Mouse (Mus musculus) midbrain, postnatal 0 days (tissue): ENCODE measurements around the gene Erbin. TPM values are rescaled to one million over a fixed set of nuclear protein-coding genes. Genes with fewer than 3 reads are reported as not detected.

Experiments
- ATAC-seq: fragments of 200-750 bp; cut with Nextera tagmentation; 2 replicates; pipeline ENCODE4 v1.8.0; 2017; ENCODE audit warnings: moderate number of reproducible peaks, mild to moderate bottlenecking, moderate TSS enrichment, moderate library complexity; ENCODE audit not compliant: low FRiP score
- DNase-seq: peaks from one replicate; pipeline ENCODE4 v3.0.0-alpha.2; 2015; ENCODE audit warnings: low spot score
- H3K27ac ChIP-seq: fragments of 300-500 bp; sonication (generic); 2 replicates; pipeline ENCODE4 v1.5.1; 2014; ENCODE audit warnings: low read depth, mild to moderate bottlenecking, low read length, mixed read lengths
- H3K27me3 ChIP-seq: fragments of 300-500 bp; sonication (generic); 2 replicates; pipeline ENCODE4 v1.6.1; 2014; ENCODE audit warnings: low read length, control low read depth, mixed read lengths; ENCODE audit not compliant: insufficient read depth
- H3K36me3 ChIP-seq: fragments of 300-500 bp; sonication (generic); 2 replicates; pipeline ENCODE4 v1.6.1; 2014; ENCODE audit warnings: low read length, control low read depth, mixed read lengths; ENCODE audit not compliant: insufficient read depth
- H3K4me1 ChIP-seq: fragments of 300-500 bp; sonication (generic); 2 replicates; pipeline ENCODE4 v1.6.1; 2014; ENCODE audit warnings: mild to moderate bottlenecking, control low read depth, antibody characterized with exemption, low read length, mixed read lengths; ENCODE audit not compliant: insufficient read depth
- H3K4me2 ChIP-seq: fragments of 300-500 bp; sonication (generic); 2 replicates; pipeline ENCODE4 v1.6.1; 2014; ENCODE audit warnings: low read depth, mild to moderate bottlenecking, low read length, mixed read lengths; ENCODE audit not compliant: poor library complexity, severe bottlenecking
- H3K4me3 ChIP-seq: fragments of 300-500 bp; sonication (generic); 2 replicates; pipeline ENCODE4 v1.5.1; 2014; ENCODE audit warnings: low read depth, mild to moderate bottlenecking, low read length, moderate library complexity
- H3K9ac ChIP-seq: fragments of 300-500 bp; sonication (generic); replicated peaks from 2 replicates; pipeline ENCODE4 v1.6.1; 2014; ENCODE audit warnings: mild to moderate bottlenecking, low read length, moderate library complexity, mixed read lengths; ENCODE audit not compliant: poor library complexity, severe bottlenecking
- H3K9me3 ChIP-seq: fragments of 300-500 bp; sonication (generic); 2 replicates; pipeline ENCODE4 v1.6.1; 2016; ENCODE audit warnings: low read length, control low read depth
- CTCF ChIP-seq: IDR thresholded peaks from 2 replicates; pipeline ENCODE4 v1.5.1; 2016; ENCODE audit warnings: antibody characterized with exemption, mild to moderate bottlenecking
- WGBS: fragments of 180-500 bp; shearing (Covaris S2); extraction: QIAGEN DNeasy Blood & Tissue Kit; methylation state at CpG from one replicate; pipeline ENCODE4 v1.1.7; 2014; 5-methylcytosine and 5-hydroxymethylcytosine counted together
- polyA plus RNA-seq: library from polyadenylated mRNA; unstranded; fragments of >200 nt; fragmentation: Nextera tagmentation; extraction: Ambion mirVana; gene quantifications from 2 replicates; pipeline ENCODE4 v1.2.1, GENCODE M21; 2015
- total RNA-seq: library from RNA; depleted of rRNA; stranded (reverse); fragments of >200 nt; gene quantifications from 2 replicates; pipeline ENCODE4 v1.2.3, GENCODE M21; 2014

Gene Erbin
- total and polyA plus RNA-seq, 2 experiments from 2014 or later, result 6.8 to 36.2 TPM

DNA sequence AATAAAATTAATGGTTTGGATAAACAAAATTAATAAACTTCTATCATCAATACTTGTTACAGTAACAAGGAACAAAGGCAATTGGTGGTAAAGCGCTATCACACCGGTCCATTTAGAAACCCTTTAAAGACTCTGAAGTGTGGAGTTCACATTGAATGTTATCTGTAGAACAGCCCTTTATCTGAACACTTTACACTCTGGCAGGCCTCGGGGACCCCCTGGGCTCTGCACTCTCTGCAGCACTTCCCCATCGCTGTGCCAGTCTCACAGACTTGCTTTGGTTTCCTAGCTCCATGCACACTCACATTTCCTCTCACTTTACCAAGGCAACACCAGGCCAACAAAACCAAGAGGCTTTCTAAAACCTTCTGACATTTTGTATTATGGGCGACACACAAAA is 100.9 kb downstream of the Erbin start:
- no peak for ATAC-seq
- no peak for TF ChIP-seq CTCF

GRCm38 (mm10) chr13:103817935-103818334 is 102.4 kb downstream of the Erbin start:
- no peak for TF ChIP-seq CTCF
- no peak for ATAC-seq
- H3K4me1 ChIP-seq, result no peaks in the 10 kb centered on the region

More for the DNA sequence above, 100.9 kb downstream of the Erbin start:
- no peaks in the 10 kb centered on the region for H3K27me3 ChIP-seq
- WGBS, result 82% methylated on average over 5 of the region's 5 CpGs
- no peak overlapping the region for H3K27ac ChIP-seq
- peaks cover 7% of the 10 kb centered on the region; the same call in 1 of the 2 replicates for H3K36me3 ChIP-seq
- DNase-seq, result no peak
- no peaks in the 10 kb centered on the region for H3K9me3 ChIP-seq
- H3K4me2 ChIP-seq, result no peak overlapping the region
- H3K9ac ChIP-seq, result no peak overlapping the region
- H3K4me1 ChIP-seq, result no peaks in the 10 kb centered on the region
- no peak overlapping the region for H3K4me3 ChIP-seq

GRCm38 (mm10) chr13:103807464-103807863 is 112.8 kb downstream of the Erbin start:
- Histone ChIP-seq H3K27me3 (no peaks in the 10 kb centered on the region), H3K4me2 (no peak overlapping the region), H3K27ac (no peak overlapping the region), H3K4me1 (no peaks in the 10 kb centered on the region), H3K9me3 (no peaks in the 10 kb centered on the region), H3K9ac (no peak overlapping the region), H3K36me3 (no peaks in the 10 kb centered on the region; the same call in 1 of the 2 replicates), H3K4me3 (no peak overlapping the region)
- WGBS, result 93% methylated on average over 5 of the region's 5 CpGs
- TF ChIP-seq CTCF, result no peak
- ATAC-seq (no peak), DNase-seq (no peak)

More at GRCm38 (mm10) chr13:103817935-103818334, 102.4 kb downstream of the Erbin start:
- no peak overlapping the region for H3K27ac ChIP-seq
- no peak overlapping the region for H3K9ac ChIP-seq
- no peak for DNase-seq
- no peak overlapping the region for H3K4me3 ChIP-seq
- H3K4me2 ChIP-seq, result no peak overlapping the region
- H3K36me3 ChIP-seq, result peaks cover 7% of the 10 kb centered on the region; the same call in 1 of the 2 replicates
- no peaks in the 10 kb centered on the region for H3K27me3 ChIP-seq
- WGBS, result 91% methylated on average over 3 of the region's 3 CpGs
- H3K9me3 ChIP-seq, result no peaks in the 10 kb centered on the region

DNA sequence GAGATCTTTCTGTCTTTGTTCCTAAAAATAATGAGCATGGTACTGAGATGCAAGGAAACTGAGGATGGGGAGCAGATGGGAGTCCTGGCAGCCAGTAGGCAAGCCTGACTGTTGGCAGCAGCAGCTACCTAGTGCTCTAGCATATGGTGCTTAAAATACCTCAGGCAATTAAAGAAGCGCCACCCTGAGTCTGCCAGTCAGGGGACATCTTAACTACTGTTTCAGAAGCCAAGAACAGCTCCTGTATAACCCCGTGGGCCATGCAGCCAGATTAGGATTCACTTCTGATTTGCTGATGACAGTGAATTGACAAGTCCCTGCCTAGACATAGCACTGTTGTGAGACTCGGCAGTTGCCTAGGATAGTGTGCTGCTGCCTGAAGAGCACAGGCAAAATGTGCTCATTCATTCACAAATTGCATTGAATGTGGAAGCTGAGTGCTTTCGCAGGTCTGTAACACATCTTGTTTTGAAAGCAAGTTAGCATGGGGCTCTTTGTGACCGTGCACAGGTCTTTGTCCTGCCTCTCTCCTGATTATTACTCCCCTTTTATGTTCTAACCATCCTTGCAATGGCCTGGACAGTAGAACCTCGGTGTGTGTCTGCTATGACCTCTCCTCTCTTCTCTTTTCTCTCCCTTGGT is 114.0 kb downstream of the Erbin start:
- TF ChIP-seq CTCF, result no peak
- Histone ChIP-seq H3K4me1 (no peaks in the 10 kb centered on the region), H3K9me3 (no peaks in the 10 kb centered on the region), H3K4me2 (no peak overlapping the region), H3K9ac (no peak overlapping the region), H3K36me3 (no peaks in the 10 kb centered on the region), H3K27ac (no peak overlapping the region), H3K4me3 (no peak overlapping the region), H3K27me3 (no peaks in the 10 kb centered on the region)
- peak; percentile 87 for ATAC-seq
- 23% methylated on average over 6 of the region's 6 CpGs for WGBS
- DNase-seq, result peak; percentile 66

- H3K9ac ChIP-seq, result no peak overlapping the region
- 77% methylated on average over 5 of the region's 5 CpGs for WGBS
- no peaks in the 10 kb centered on the region for H3K9me3 ChIP-seq
- H3K4me3 ChIP-seq, result no peak overlapping the region
- no peak overlapping the region for H3K4me2 ChIP-seq
- H3K27ac ChIP-seq, result no peak overlapping the region
- no peaks in the 10 kb centered on the region for H3K27me3 ChIP-seq
- H3K36me3 ChIP-seq, result no peaks in the 10 kb centered on the region
- DNase-seq, result peak; percentile 12
- no peak for ATAC-seq
- no peaks in the 10 kb centered on the region for H3K4me1 ChIP-seq
- no peak for TF ChIP-seq CTCF
These were observed 116.6 kb downstream of the Erbin start for GRCm38 (mm10) chr13:103803721-103804120.

GRCm38 (mm10) chr13:103801021-103801420 is 119.3 kb downstream of the Erbin start:
- Histone ChIP-seq H3K4me1 (no peaks in the 10 kb centered on the region), H3K27me3 (no peaks in the 10 kb centered on the region), H3K9ac (no peak overlapping the region), H3K4me3 (no peak overlapping the region), H3K36me3 (no peaks in the 10 kb centered on the region), H3K4me2 (no peak overlapping the region), H3K9me3 (no peaks in the 10 kb centered on the region), H3K27ac (no peak overlapping the region)
- TF ChIP-seq CTCF, result no peak
- WGBS, result 97% methylated on average over 1 of the region's 1 CpGs
- DNase-seq (no peak), ATAC-seq (no peak)
